Mouse (Mus musculus): ENCODE results near the gene Blvrb.

- no peak for TF ChIP-seq TAL1 (conservative IDR thresholded peaks at IDR 0.05; ENCODE audit: low read depth, low read length)
- TF ChIP-seq CTCF (IDR thresholded peaks at IDR 0.05; ENCODE audit: low read depth, low read length): no peak
- no peak for TF ChIP-seq GATA1 (IDR thresholded peaks at IDR 0.05; ENCODE audit: borderline replicate concordance, low read length)
- no peak for TF ChIP-seq POLR2AphosphoS5 (IDR thresholded peaks at IDR 0.05; ENCODE audit: insufficient replicate concordance, low read depth, low read length)
Observed at GRCm38 (mm10) chr7:27499036-27499435, 51.3 kb downstream of the Blvrb start, which contains the start of gene Prx.

All from G1E (cell line).